Mouse (Mus musculus): ENCODE measurements around the gene Chsy1.
"Not testable (repeated sequence)": the region's sequence is repeated elsewhere in the genome, so short reads cannot be mapped to it uniquely, and the experiment has no call there.

The Chsy1 gene

DNA sequence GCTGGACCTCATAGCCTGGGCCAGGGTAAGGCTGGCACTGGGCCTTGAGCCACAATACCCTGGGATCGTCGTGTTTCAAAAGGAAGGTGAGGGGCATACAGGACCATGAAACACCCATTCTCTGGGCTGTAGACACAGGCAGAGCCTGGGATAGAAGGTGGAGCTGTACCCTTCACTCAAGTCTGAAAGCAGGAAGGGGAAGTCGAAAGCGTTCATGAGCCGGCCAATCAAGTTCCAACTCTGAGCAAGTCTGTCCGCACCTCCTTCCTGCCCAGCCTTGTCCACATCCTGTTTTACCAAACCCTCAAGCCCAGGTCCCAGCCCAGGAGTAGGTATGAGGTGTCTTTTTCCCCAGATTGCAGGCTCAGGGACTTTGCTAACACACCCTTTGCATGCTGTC is 66.4 kb downstream of the Chsy1 start:
- DNase-seq (ENCODE audit: low read depth in 2 of 2, low spot score in 2 of 2), result no peak

DNA sequence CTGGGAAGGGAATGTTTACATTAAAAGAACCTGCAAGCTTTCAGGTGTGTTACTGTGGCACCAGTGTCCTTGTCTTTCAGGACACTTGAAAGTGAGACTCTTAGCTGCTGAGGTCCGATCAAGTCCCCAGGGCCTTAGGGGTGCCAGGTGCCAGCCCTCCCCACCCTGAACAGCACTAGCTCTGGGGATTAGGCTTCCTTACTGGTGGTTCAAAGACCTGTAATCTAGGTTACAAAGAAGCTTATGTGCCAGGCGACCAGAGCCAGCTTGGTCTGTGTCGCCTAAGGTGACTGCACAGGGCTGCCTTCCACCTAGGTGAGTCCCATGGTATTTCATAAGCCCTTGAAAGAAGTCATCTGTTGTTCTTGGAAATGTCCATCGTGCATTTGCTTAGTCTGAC is 66.9 kb downstream of the Chsy1 start:
- DNase-seq (ENCODE audit: low read depth in 2 of 2, low spot score in 2 of 2), result no peak

DNA sequence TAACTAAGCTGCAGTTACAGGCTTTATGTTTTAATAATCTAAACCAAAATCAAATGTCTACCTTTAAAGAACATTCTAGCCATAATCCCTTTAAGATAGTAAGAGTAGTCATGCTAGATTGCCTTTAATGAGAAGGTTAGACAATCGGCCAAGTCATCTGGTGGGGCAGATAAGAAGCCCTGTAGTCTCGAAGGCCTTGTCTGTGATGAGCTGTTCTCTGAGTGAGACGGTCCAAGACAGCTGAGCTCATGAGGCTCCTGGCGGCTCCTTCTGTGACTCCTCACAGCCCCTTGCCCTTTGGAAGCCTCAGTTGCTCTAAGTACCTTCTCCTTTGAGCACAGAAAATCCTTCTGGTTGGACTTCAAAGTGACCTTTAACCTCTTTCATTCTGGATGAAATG is 67.6 kb downstream of the Chsy1 start:
- no peak for DNase-seq (ENCODE audit: low read depth in 2 of 2, low spot score in 2 of 2)

DNA sequence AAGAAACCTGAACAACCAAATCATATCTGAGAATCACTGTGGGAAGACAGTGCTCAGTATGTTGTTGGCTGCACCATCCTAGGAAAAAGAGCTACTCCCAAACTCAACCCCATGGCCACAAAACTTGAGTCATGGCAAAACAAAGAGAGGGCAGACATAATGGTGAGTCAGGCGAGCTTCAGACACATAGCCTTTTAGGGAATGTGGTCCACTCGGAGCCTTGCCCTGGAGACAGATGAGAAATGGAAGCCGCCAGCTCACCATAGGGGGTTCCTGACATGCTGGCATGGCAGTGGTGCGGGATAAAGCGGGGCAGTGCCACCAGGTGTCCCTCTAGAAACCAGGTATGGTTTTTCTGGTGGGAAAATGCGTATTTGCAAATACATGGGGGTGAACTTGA is 68.8 kb downstream of the Chsy1 start:
- no peak for DNase-seq (ENCODE audit: low read depth in 2 of 2, low spot score in 2 of 2)

DNA sequence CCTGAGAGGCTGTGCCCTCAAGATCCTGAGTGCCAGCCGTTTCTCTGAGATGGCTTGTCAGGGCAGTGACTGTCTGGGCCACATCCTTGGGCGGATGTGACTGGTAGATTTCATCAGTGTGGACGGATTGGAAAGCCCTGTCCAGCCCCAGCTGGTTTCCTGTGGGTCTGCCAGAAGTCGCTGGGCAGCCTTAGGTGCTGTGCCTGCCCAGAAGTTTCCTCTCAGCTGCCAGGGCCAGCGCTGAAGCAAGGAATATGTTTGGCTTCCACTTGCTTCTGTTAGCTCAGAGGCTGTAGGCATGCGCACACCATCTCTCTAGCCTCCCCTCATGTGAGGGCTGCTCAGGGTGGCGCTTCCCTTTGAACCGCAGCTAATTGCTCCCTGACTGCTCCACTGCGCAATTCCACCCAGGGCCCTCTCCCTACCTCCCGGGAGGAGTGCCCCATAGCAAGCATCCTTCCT is 69.8 kb downstream of the Chsy1 start:
- no peak for DNase-seq (ENCODE audit: low read depth in 2 of 2, low spot score in 2 of 2)

DNA sequence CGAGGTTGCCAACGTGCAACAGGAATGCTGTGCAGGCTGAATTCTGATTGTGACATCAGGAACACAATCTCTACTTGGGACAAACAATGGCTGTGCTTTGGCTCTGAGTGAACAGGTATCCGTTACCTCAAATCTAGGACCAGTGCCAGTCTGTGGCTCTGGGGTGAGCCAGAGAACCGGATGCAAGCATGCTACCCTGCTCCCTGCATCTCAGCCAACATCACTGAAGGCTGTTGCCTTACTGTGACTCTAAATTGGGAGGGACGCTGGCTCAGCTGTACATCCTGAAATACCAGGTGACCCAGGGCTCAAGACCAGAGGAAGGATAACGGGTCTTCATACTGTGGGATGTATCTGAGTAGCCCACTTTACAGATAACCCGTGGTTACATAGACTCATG is 70.4 kb downstream of the Chsy1 start:
- DNase-seq (ENCODE audit: low read depth in 2 of 2, low spot score in 2 of 2), result no peak

DNA sequence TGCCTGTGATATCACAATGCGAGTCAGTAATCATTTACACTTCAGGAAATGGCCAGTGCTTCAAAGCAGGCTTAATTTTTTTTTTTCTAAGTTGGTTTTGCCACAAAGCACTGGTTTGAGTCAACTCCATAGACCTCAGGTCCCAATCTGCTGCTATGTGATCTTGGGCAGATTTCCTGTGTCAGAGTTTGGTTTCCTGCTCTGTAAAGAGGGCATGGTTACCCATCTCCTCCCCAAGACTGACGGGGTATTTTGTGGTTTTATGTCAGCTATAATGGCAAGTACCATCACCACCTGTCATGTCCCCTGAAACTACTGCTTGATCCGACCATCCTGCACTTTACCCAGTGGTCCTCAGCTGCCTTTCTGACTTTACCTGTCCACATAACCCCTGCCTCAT is 70.9 kb downstream of the Chsy1 start:
- peak in 1 of 2 experiments; percentile 55 for DNase-seq (ENCODE audit: low read depth in 2 of 2, low spot score in 2 of 2)

DNA sequence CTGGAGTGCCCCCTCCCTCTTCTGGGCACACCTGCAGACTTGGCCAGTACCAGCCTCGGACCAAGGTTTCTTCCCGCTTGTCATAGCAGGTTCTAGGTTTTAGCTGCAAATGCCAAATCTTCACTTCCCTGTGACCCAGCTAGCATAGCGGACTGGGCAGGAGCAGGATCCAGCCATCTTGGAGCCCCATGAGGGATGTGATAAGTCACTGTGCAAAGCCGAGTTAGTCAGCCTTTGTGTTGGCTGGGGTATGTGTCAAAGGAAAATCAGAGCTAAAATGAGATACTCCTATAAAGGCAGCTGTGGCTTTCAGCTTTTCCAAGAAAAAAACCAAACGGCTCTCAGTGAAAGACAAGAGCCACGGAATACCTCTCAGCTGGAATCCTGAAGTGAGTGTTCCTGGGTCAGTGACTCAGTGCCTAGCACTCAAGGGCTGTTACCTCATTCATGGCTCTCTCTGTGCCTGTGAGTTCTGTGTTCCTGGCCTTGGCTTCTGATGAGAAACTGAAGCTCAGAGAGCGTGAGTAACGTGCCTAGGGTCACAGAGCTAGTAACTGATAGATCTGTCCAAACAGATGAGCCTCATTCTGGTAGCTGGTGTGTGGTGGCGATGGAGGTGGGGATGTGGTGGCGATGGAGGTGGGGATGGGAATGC is 71.5 kb downstream of the Chsy1 start:
- no peak for DNase-seq (ENCODE audit: low read depth in 2 of 2, low spot score in 2 of 2)

DNA sequence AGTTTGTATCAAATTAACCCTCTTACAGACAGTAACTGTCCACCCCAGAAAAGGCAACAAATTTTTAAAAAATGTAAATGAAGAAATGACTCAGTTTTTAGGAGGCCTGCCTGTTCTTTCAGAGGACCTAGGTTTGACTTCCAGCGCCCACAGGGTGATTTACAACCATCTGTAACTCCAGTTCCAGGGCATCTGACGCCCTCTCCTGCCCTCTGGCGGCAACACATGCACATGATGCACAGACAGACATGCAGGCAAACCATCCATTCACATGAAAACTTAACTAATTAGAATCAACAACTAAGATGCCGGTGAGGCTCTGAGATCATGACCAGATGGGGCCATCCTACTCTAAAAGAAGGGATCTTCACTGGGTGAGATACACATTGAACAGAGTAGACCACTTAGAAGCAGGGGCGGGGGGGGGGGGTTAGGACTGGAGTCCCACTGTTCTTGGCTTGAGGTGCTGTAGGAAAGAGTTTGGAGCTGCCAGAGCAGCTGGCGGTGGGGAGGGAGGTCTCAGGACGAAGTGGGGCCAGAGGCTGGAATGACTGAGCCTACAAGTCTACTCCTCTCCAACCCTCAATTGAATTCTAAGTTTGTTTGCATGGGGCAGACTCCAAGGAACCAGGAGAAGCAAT is 72.9 kb downstream of the Chsy1 start:
- DNase-seq (ENCODE audit: low read depth in 2 of 2, low spot score in 2 of 2), result no peak

DNA sequence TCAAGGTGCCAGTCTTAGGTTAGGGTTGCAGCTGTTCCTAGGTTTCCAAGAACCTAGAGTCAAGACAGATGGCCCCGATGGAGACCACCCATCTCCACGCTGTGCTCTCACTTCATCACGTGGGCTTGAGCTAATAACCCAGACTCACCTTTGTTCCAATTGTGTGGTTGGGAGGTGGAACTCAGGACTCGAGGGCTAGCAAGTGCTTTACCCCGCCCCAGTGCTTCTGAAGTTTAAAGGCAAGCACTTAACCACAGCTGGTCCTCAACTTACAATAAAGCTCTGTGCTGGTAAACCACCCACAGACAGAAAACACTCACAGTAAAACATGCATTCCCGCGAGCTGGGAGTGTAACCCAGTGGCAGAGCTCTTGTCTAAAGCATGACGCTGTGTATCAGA is 74.1 kb downstream of the Chsy1 start:
- no peak for DNase-seq (ENCODE audit: low read depth in 2 of 2, low spot score in 2 of 2)

DNA sequence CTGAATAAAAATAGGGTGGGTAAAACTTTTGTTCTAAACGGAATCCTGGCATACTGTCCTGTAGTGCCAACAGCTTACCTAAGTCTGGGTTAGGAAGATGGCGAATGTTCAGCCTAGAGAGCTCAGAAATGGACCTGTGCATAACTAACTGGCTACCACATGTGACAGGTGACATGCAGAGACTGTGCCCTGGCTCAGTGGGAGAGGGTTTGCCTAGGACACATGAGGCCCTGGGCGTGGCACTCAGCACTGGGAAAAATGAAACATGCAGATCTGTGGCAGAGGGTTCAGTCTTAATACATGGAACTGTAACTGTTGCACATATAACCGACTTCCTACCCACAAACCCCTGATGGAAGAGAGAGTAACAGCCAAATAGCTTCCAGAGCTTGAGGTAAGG is 74.7 kb downstream of the Chsy1 start:
- DNase-seq (ENCODE audit: low read depth in 2 of 2, low spot score in 2 of 2), result no peak

DNA sequence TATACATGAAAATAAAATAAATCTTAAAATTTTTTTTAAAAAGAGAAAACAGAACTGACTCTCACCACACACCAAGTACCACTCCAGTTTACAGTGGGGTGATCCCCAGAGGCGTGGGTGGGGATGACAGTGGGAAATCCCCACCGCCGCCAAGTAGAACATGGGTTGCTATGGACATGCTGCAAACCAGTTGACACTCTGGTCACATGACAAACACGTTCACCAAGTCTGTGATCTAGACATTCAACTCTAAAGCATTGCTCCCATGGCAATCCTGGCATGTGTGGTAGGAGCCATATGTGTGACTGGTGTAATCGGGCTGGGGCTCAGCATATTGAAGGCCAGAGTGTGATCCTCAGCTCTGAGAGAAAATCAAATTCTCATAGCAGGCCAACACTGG is 76.1 kb downstream of the Chsy1 start:
- no peak for DNase-seq (ENCODE audit: low read depth in 2 of 2, low spot score in 2 of 2)

DNA sequence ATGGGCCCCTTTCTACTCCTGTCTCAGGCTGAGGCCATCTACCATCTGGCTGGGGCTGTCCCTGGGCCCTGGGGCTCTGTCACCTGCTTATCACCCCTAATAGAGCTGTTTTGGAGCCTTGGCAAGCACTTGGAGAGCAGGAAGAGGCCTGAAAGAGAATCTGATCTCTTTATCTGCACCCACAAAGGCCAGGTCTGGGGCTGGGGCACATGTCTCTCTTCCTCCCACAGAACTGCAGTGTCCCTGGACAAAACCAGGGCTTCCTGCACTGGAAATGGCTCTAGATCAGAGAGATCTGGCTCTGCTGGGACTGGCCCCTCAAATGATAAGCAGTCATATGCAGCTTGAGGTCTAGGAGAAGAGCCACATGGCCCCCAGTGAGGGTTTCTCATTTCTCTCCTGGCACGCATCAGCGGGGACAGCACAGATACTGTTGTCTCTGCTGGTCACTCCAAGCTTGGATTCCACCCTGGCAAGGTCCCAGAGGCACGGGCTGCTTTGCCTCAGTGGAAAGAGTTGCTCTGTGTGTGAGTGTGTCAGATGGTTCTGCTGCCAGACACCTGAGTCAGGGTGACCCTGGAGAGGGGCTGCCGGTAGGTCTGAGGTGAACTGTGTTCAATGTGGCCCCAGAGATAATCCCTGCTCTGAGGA is 78.4 kb downstream of the Chsy1 start:
- DNase-seq (ENCODE audit: low read depth in 2 of 2, low spot score in 2 of 2), result no peak

DNA sequence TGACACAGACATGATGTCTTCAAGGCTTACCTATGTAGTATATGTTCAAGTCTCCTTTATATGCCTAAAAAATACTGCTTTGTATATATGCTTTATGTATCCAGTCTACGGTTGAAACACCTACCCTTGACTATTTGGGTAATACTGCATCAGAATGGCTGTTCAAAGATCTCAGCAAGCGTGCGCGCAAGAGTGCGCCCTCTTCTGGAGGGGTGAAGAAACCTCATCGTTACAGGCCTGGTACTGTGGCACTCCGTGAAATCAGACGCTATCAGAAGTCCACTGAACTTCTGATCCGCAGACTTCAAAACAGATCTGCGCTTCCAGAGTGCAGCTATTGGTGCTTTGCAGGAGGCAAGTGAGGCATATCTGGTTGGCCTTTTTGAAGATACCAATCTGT is 81.1 kb downstream of the Chsy1 start:
- not testable (repeated sequence) for DNase-seq (ENCODE audit: low read depth in 2 of 2, low spot score in 2 of 2)

DNA sequence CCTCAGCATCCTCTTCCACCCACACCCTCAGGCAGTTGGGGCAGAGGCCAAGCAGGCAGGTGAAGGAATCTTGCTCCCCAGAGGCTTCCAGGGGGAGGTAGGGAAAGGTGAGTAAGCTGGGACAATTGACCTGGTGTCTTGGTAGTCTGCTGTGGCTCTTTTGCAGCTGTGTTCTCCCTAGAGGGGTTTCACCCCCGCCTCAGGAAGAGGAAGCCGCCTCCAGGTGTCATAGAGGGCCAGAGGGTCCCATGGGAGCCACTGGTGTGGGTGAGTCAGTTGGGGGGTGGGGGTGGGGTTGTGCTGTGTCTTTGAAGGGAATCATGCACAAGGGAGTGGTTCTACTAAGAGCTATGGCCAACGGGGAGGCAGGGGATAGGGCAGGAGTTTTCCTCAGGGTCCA is 85.2 kb downstream of the Chsy1 start:
- no peak for DNase-seq (ENCODE audit: low read depth in 2 of 2, low spot score in 2 of 2)

DNA sequence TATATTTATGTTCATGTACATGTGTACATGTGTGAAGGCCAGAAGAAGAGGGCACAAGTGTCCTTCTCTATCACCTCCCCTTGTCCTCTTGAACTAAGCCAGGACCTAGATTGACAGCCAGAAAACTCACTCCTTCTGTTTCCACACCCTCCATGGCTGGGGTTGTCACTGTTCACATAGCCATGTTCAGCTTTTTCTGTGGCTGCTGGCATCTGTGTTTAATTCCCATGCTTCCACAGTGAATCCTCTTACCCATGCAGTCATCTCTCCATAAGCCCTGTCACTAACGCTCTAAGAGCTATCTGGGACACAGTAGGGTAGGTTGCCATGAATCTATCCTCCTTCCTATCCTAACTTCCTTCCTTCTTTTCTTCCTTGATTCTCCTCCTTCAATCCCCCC is 86.6 kb downstream of the Chsy1 start:
- DNase-seq (ENCODE audit: low read depth in 2 of 2, low spot score in 2 of 2), result no peak

DNA sequence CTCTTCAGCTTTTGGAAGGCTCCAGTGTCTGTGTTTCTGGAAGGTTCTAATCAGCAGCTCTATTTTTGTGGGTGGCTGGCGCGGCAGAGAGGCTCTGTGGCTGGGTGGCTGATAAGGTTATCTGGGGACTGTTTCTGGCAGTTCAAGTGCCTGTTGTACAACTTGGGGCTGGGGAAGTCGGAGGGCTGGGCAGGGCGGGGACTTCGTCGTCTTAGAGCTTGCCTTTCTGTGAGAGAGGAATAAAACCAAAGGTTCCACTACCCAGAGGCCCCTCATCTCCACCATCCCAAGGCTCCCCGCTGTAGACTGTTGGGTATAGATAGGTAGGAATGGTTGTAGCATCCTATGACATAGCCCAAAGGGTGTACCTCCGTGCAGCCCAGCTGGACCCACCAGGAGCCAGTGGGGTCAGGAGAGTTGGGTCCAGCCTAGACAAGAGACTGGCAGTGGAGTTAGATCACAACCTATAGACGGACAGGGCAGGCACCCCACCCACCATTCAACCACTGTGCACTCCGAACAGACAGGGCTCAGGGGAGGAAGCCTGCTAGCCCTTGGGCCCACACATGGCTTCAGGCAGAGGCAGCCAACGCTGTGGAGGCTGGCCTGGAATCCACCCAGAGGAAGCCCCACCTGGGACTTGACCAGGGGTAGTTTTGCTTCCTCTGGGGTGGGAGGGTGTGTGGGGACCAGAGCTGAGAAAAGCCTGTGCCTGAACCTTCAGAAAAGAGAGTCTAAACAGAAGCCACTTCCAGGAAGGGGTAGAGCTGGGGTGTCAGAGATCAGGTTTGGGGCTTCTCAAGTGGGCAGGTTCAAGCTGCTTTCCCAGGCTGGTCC is 87.5 kb downstream of the Chsy1 start:
- DNase-seq (ENCODE audit: low read depth in 2 of 2, low spot score in 2 of 2), result no peak

DNA sequence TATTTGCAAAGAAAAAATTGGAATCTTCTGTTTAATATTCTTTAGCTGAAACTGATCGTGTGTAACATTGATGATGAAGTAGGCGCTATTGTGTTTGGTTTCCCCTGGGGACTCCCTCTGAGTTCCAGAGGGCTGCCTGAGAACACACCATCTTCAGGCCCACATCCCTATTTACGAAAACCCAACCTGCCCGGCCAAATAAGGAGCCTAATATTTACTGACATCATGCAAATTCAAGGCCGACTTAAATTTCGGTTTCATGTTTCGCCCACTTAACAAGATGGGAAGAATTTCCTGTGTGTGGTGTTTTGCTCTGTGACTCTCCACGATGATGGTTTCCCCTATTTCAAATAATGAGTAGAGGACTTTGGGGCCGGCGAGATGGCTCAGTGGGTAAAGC is 89.1 kb downstream of the Chsy1 start:
- no peak for DNase-seq (ENCODE audit: low read depth in 2 of 2, low spot score in 2 of 2)

DNA sequence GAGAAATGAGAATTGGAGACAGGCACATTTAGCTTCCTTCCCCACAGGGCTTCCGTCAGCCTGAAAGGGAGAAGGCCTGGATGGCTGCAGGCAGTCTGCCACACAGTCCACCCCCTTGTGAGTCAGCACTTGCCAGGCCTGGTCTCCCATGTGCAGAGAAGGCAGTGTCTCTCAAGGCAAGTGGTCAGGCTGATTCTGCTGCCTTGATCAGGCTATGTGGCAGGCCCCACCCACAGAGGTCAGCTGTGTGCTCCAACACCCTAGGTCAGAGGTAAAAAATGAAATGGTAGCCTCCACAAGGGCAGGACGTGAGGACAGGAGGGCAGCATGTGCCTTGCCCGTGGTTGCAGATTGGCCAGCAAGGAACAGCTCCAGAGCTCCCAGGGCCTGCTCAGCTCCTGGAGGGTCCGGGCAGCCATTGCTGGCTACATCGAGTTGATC is 90.1 kb downstream of the Chsy1 start:
- DNase-seq (ENCODE audit: low read depth in 2 of 2, low spot score in 2 of 2), result no peak

DNA sequence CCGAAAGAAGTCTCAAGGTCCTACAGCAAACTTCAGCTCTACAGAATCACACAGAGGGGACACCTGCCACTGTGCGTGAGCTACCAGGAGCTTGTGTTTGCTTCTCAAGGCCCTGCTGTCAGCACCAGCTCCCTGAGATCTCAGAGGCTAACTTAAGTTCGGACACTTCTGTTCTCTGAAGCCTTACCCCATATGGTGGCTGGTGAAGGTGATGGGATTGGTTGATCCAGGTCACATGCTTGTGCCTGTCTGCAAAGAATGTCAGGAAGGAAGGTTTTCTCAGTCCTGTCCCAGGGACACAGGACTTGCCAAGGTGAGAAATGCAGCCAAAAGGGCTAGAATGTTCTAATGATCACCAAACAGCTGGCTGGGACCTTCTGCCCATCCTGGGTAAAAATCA is 91.1 kb downstream of the Chsy1 start:
- DNase-seq (ENCODE audit: low read depth in 2 of 2, low spot score in 2 of 2), result no peak

DNA sequence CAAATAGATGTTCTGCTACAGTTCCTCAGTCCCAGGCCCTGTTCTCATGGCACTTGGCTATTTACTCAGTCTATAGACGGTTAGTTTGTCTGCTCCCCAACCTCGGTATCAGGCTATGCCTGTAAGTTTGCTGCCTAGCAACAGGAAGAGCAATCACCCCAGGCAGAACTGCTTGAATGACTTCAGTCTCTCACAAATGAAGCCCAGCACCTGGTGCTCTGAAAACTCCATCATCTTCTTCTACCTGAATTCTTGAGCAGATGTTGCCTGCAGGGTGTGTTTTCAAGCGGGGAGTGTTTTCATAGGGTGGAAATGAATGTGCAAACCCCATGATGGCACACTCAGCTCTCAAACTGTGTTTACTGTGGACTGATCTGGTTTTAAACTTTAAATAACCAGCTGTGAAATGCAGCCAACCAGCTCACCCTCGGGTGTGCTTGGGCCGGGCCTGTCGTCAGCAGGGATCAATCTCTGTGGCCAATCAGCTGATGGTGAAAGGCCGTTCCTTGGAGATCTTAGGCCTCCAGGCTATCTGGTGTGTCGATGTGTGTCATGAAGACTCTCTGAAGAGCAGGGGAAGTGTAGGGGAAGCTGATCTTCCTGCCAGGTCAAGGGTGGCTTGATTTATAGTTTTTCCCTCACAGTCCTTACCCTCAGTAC is 91.6 kb downstream of the Chsy1 start:
- no peak for DNase-seq (ENCODE audit: low read depth in 2 of 2, low spot score in 2 of 2)
